Mouse (Mus musculus) CH12.LX (cell line): Measurements from ENCODE around the gene Col6a2. TPM values are rescaled to one million over a fixed set of nuclear protein-coding genes. Genes with fewer than 3 reads are reported as not detected.

Source experiments
- DNase-seq: peaks from one replicate; pipeline ENCODE4 v3.0.0-alpha.2; 2013; ENCODE audit errors: extremely low read depth
- H3K27ac ChIP-seq: 2 replicates; pipeline ENCODE4 v1.5.1; 2012; ENCODE audit warnings: low read depth, mild to moderate bottlenecking, control low read depth, moderate library complexity; ENCODE audit not compliant: insufficient read depth
- H3K27me3 ChIP-seq: replicated peaks from 2 replicates; pipeline ENCODE3; 2012; ENCODE audit warnings: inconsistent platforms
- H3K36me3 ChIP-seq, 2 experiments: replicated peaks in 1 of 2; 2 replicates each; pipeline versions ENCODE3 to v1.6.1; 2012; ENCODE audit warnings: inconsistent platforms in 1 of 2, low read length in 1 of 2, mild to moderate bottlenecking in 1 of 2, mixed read lengths in 1 of 2, moderate library complexity in 1 of 2; ENCODE audit not compliant: control insufficient read depth in 1 of 2, insufficient read depth in 1 of 2
- H3K4me1 ChIP-seq, 2 experiments: 2 replicates each; pipeline ENCODE4 v1.6.1; 2012; ENCODE audit warnings: inconsistent platforms in 1 of 2, moderate library complexity in 1 of 2; ENCODE audit not compliant: insufficient read depth in 2 of 2, control insufficient read depth in 1 of 2
- H3K4me2 ChIP-seq: 2 replicates; pipeline ENCODE4 v1.6.1; 2012; ENCODE audit warnings: low read depth, mild to moderate bottlenecking, control low read depth; ENCODE audit not compliant: poor library complexity, insufficient read depth, severe bottlenecking
- H3K4me3 ChIP-seq, 3 experiments: fragments of 150-350 bp in 1 of 3; sonication (generic) in 1 of 3; replicated peaks in 1 of 3; 2 replicates each; pipeline versions ENCODE3 to v1.5.1; 2011 to 2012; ENCODE audit warnings: low read depth in 2 of 3, low read length in 2 of 3, mild to moderate bottlenecking in 2 of 3, moderate library complexity in 2 of 3, control low read depth in 1 of 3, improper control_type of control experiment in 1 of 3, inconsistent platforms in 1 of 3, mixed read lengths in 1 of 3; ENCODE audit not compliant: poor library complexity in 1 of 3
- H3K79me2 ChIP-seq: replicated peaks from 2 replicates; pipeline ENCODE4 v1.6.1; 2012; ENCODE audit warnings: mild to moderate bottlenecking, moderate library complexity; ENCODE audit not compliant: control insufficient read depth, poor library complexity, insufficient read depth, severe bottlenecking; ENCODE audit errors: extremely low read depth
- H3K9ac ChIP-seq: 2 replicates; pipeline ENCODE4 v1.6.1; 2012; ENCODE audit warnings: low read depth, mild to moderate bottlenecking, control low read depth, moderate library complexity; ENCODE audit not compliant: insufficient read depth
- H3K9me3 ChIP-seq: replicated peaks from 2 replicates; pipeline ENCODE3; 2012; ENCODE audit warnings: low read length, inconsistent platforms, mixed read lengths
- BHLHE40 ChIP-seq: IDR thresholded peaks from 2 replicates; pipeline ENCODE4 v1.6.1; 2011; ENCODE audit warnings: mild to moderate bottlenecking, low read depth, low read length, improper control_type of control experiment
- CHD1 ChIP-seq: IDR thresholded peaks from 2 replicates; pipeline ENCODE4 v1.6.1; 2012; ENCODE audit warnings: low read depth, low read length, improper control_type of control experiment, inconsistent platforms
- CHD2 ChIP-seq: IDR thresholded peaks from 2 replicates; pipeline ENCODE4 v1.6.1; 2011; ENCODE audit warnings: low read length, improper control_type of control experiment
- CTCF ChIP-seq, 2 experiments: IDR thresholded peaks in 1 of 2; conservative IDR thresholded peaks in 1 of 2; 2 replicates each; pipeline ENCODE4 v1.5.1; 2011 to 2012; ENCODE audit warnings: low read depth in 2 of 2, low read length in 2 of 2, improper control_type of control experiment in 1 of 2, inconsistent platforms in 1 of 2, mild to moderate bottlenecking in 1 of 2, moderate library complexity in 1 of 2
- ELF1 ChIP-seq: IDR thresholded peaks from 2 replicates; pipeline ENCODE4 v1.6.1; 2014; ENCODE audit warnings: low read depth, mild to moderate bottlenecking, inconsistent platforms, low read length, improper control_type of control experiment
- EP300 ChIP-seq: IDR thresholded peaks from 2 replicates; pipeline ENCODE4 v1.6.1; 2011; ENCODE audit warnings: low read length, improper control_type of control experiment
- ETS1 ChIP-seq: conservative IDR thresholded peaks from 2 replicates; pipeline ENCODE4 v1.6.1; 2012; ENCODE audit warnings: low read depth, mild to moderate bottlenecking, inconsistent platforms, low read length, improper control_type of control experiment, moderate library complexity
- HCFC1 ChIP-seq: IDR thresholded peaks from 2 replicates; pipeline ENCODE4 v1.6.1; 2012; ENCODE audit warnings: low read depth, mild to moderate bottlenecking, inconsistent platforms, low read length, improper control_type of control experiment
- IRF4 ChIP-seq: IDR thresholded peaks from 2 replicates; pipeline ENCODE4 v1.6.1; 2014; ENCODE audit warnings: low read depth, mild to moderate bottlenecking, inconsistent platforms, low read length, improper control_type of control experiment
- JUN ChIP-seq: IDR thresholded peaks from 2 replicates; pipeline ENCODE4 v1.6.1; 2011; ENCODE audit warnings: low read depth, mild to moderate bottlenecking, low read length, improper control_type of control experiment, moderate library complexity; ENCODE audit not compliant: insufficient read depth
- JUND ChIP-seq: conservative IDR thresholded peaks from 2 replicates; pipeline ENCODE4 v1.6.1; 2011; ENCODE audit warnings: low read depth, low read length, improper control_type of control experiment
- KAT2A ChIP-seq: IDR thresholded peaks from 2 replicates; pipeline ENCODE4 v1.6.1; 2012; ENCODE audit warnings: low read length, improper control_type of control experiment, inconsistent platforms; ENCODE audit not compliant: insufficient replicate concordance
- MAZ ChIP-seq: IDR thresholded peaks from 2 replicates; pipeline ENCODE4 v1.6.1; 2012; ENCODE audit warnings: low read depth, mild to moderate bottlenecking, inconsistent platforms, low read length, improper control_type of control experiment, moderate library complexity
- MXI1 ChIP-seq: IDR thresholded peaks from 2 replicates; pipeline ENCODE4 v1.6.1; 2011; ENCODE audit warnings: mild to moderate bottlenecking, low read depth, low read length, improper control_type of control experiment
- NELFE ChIP-seq: IDR thresholded peaks from 2 replicates; pipeline ENCODE4 v1.6.1; 2011; ENCODE audit warnings: low read depth, low read length, improper control_type of control experiment
- NRF1 ChIP-seq: IDR thresholded peaks from 2 replicates; pipeline ENCODE4 v1.6.1; 2014; ENCODE audit warnings: low read depth, mild to moderate bottlenecking, inconsistent platforms, low read length, improper control_type of control experiment, moderate library complexity
- PAX5 ChIP-seq: IDR thresholded peaks from 2 replicates; pipeline ENCODE4 v1.6.1; 2012; ENCODE audit warnings: low read length, inconsistent platforms, mixed read lengths
- RCOR1 ChIP-seq: conservative IDR thresholded peaks from 2 replicates; pipeline ENCODE4 v1.6.1; 2012; ENCODE audit warnings: low read depth, mild to moderate bottlenecking, inconsistent platforms, low read length, improper control_type of control experiment
- SMC3 ChIP-seq: IDR thresholded peaks from 2 replicates; pipeline ENCODE4 v1.6.1; 2011; ENCODE audit warnings: low read depth, low read length, improper control_type of control experiment
- TBP ChIP-seq: conservative IDR thresholded peaks from 2 replicates; pipeline ENCODE4 v1.6.1; 2011; ENCODE audit warnings: low read depth, low read length, improper control_type of control experiment
- TCF12 ChIP-seq: IDR thresholded peaks from 2 replicates; pipeline ENCODE4 v1.6.1; 2014; ENCODE audit warnings: low read depth, mild to moderate bottlenecking, inconsistent platforms, low read length, improper control_type of control experiment
- UBTF ChIP-seq: IDR thresholded peaks from 2 replicates; pipeline ENCODE4 v1.6.1; 2012; ENCODE audit warnings: low read depth, mild to moderate bottlenecking, inconsistent platforms, low read length, improper control_type of control experiment, moderate library complexity
- USF1 ChIP-seq: IDR thresholded peaks from 2 replicates; pipeline ENCODE4 v1.6.1; 2014; ENCODE audit warnings: low read depth, mild to moderate bottlenecking, inconsistent platforms, low read length, improper control_type of control experiment
- ZC3H11A ChIP-seq: IDR thresholded peaks from 2 replicates; pipeline ENCODE4 v1.6.1; 2012; ENCODE audit warnings: low read depth, mild to moderate bottlenecking, inconsistent platforms, low read length, improper control_type of control experiment
- ZKSCAN1 ChIP-seq: IDR thresholded peaks from 2 replicates; pipeline ENCODE4 v1.6.1; 2012; ENCODE audit warnings: low read depth, inconsistent platforms, low read length, improper control_type of control experiment, borderline replicate concordance
- ZMIZ1 ChIP-seq: IDR thresholded peaks from 2 replicates; pipeline ENCODE4 v1.6.1; 2012; ENCODE audit warnings: low read depth, mild to moderate bottlenecking, inconsistent platforms, low read length, improper control_type of control experiment
- ZNF384 ChIP-seq: IDR thresholded peaks from 2 replicates; pipeline ENCODE4 v1.6.1; 2012; ENCODE audit warnings: low read depth, low read length, improper control_type of control experiment, inconsistent platforms
- dilution Hi-C: fragments of 300-500 bp; cut with MboI; formaldehyde crosslinking; loops from 2 replicates; pipeline ENCODE4 v1.14.3; 2020; ENCODE audit warnings: low sequenced_read_pairs; ENCODE audit not compliant: extremely low pct_unique_long_range_greater_than_20kb, extremely low pct_ligation_motif_present
- in situ Hi-C: fragments of 300-500 bp; cut with MboI; formaldehyde crosslinking; loops from 3 replicates; pipeline ENCODE4 v1.14.3; 2019; ENCODE audit warnings: low sequenced_read_pairs, low pct_ligation_motif_present, low pct_unique_long_range_greater_than_20kb, mixed read lengths
- polyA plus RNA-seq: library from polyadenylated mRNA; unstranded; fragments of >175 nt; gene quantifications from 2 replicates; pipeline ENCODE4 v1.2.1, GENCODE M21; 2012; ENCODE audit warnings: low read depth; ENCODE audit not compliant: insufficient read length
- total RNA-seq, 2 experiments: library from RNA; depleted of rRNA; stranded (reverse); fragments of 300-350 nt in 1 of 2; fragments of >200 nt in 1 of 2; gene quantifications; 2 replicates each; pipeline ENCODE4 v1.2.3; 2012 to 2014

Col6a2 gene
- total and polyA plus RNA-seq, 3 experiments, result not detected

GRCm38 (mm10) chr10:76645066-76645465, 21.6 kb upstream of the Col6a2 start:
- Histone ChIP-seq H3K27ac (no peak overlapping the region), H3K79me2 (no peaks in the 10 kb centered on the region), H3K9ac (no peak overlapping the region), H3K27me3 (peaks cover 86% of the 10 kb centered on the region), H3K4me2 (no peak overlapping the region), H3K36me3 (no peaks in the 10 kb centered on the region), H3K9me3 (no peaks in the 10 kb centered on the region), H3K4me3 (no peak overlapping the region), H3K4me1 (no peaks in the 10 kb centered on the region)
- in situ Hi-C loops, result no loop called here
- dilution Hi-C loops, result no loop called here
- TF ChIP-seq NRF1 (no peak), IRF4 (no peak), ZMIZ1 (no peak), CHD2 (no peak), SMC3 (no peak), NELFE (no peak), TBP (no peak), HCFC1 (no peak), JUN (no peak), KAT2A (no peak), TCF12 (no peak), UBTF (no peak), RCOR1 (no peak), BHLHE40 (no peak), CHD1 (no peak), USF1 (no peak), ELF1 (no peak), MXI1 (no peak)
- no peak for DNase-seq

DNA sequence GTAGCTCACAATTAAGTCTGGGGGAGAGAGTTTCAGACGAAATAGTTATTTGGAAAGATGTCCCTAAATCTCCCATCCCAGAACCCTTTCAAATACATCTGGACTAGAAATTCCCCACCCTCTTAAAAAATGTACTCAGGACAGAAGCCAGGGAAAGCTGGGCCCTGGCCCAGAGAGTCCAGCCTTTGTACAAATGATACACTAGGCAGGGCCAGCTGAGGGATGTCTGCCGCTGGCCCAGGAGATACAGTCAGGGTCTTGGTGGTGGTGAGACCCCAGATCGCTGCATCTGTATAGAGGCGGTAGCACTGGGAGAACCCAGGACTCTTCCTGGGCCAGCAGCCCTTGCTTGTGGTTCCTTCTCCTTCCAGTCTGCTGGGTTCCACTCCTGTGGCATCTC, 20.6 kb upstream of the Col6a2 start:
- no peak overlapping the region for H3K27ac ChIP-seq
- no peak overlapping the region for H3K9ac ChIP-seq
- no peaks in the 10 kb centered on the region for H3K36me3 ChIP-seq
- H3K79me2 ChIP-seq, result no peaks in the 10 kb centered on the region
- TF ChIP-seq MAZ, result no peak
- TF ChIP-seq MXI1, result no peak
- no peak for TF ChIP-seq ZKSCAN1
- TF ChIP-seq ZMIZ1, result no peak
- no peak for TF ChIP-seq EP300
- TF ChIP-seq ZC3H11A, result no peak
- no peak for TF ChIP-seq CTCF (conservative IDR thresholded peaks at IDR 0.05 in 1 of 2, IDR thresholded peaks at IDR 0.05 in 1 of 2; ENCODE audit: low read depth in 2 of 2, low read length in 2 of 2)
- TF ChIP-seq ETS1, result no peak
- no peak for TF ChIP-seq HCFC1
- TF ChIP-seq PAX5, result no peak
- no peak for TF ChIP-seq RCOR1
- no peak for TF ChIP-seq JUND
- no peak for TF ChIP-seq ZNF384
- no peaks in the 10 kb centered on the region for H3K9me3 ChIP-seq
- no peak for DNase-seq
- H3K27me3 ChIP-seq, result peaks cover 85% of the 10 kb centered on the region
- H3K4me2 ChIP-seq, result no peak overlapping the region
- no peak overlapping the region for H3K4me3 ChIP-seq
- dilution Hi-C loops (no loop called here), in situ Hi-C loops (no loop called here)
- no peaks in the 10 kb centered on the region for H3K4me1 ChIP-seq
